Mouse (Mus musculus) common myeloid progenitor, adult 5-6 weeks (primary cell): ENCODE data around the gene Pdcd1lg2. TPM values are rescaled to one million over a fixed set of nuclear protein-coding genes. Genes with fewer than 3 reads are reported as not detected.
"Not testable (repeated sequence)": the region's sequence is repeated elsewhere in the genome, so short reads cannot be mapped to it uniquely, and the experiment has no call there.

Experiments used
- ATAC-seq: replicated peaks from 2 replicates; pipeline ENCODE4 v1.8.0; 2016; ENCODE audit warnings: low read depth, mild to moderate bottlenecking, moderate TSS enrichment, inconsistent platforms; ENCODE audit not compliant: poor library complexity, severe bottlenecking
- total RNA-seq: library from RNA; stranded (forward); fragments of 200-1000, 187-1606 nt; gene quantifications from 2 replicates; pipeline ENCODE4 v1.2.3, GENCODE M21; 2017

Gene Pdcd1lg2
- total RNA-seq, 1 experiment from 2014 or later: 0.27 TPM

- ATAC-seq: no peak
Measured at GRCm38 (mm10) chr19:29379839-29380603, 30.7 kb upstream of the Pdcd1lg2 start.

- ATAC-seq: 0 out of 2 replicates have a peak, but pooled peaks have one; percentile 11
Measured at GRCm38 (mm10) chr19:29383368-29383767, 27.4 kb upstream of the Pdcd1lg2 start.

GRCm38 (mm10) chr19:29384412-29384811, 26.3 kb upstream of the Pdcd1lg2 start:
- no peak for ATAC-seq

GRCm38 (mm10) chr19:29384994-29385393, 25.7 kb upstream of the Pdcd1lg2 start:
- peak; percentile 65 for ATAC-seq

GRCm38 (mm10) chr19:29385822-29386221, 24.9 kb upstream of the Pdcd1lg2 start:
- ATAC-seq: no peak

- ATAC-seq: no peak
Measured at GRCm38 (mm10) chr19:29388818-29389217, 21.9 kb upstream of the Pdcd1lg2 start.

- no peak for ATAC-seq
Measured at GRCm38 (mm10) chr19:29390483-29390882, 20.2 kb upstream of the Pdcd1lg2 start.

- ATAC-seq: no peak
Measured at GRCm38 (mm10) chr19:29391279-29391678, 19.4 kb upstream of the Pdcd1lg2 start.

- no peak for ATAC-seq
Measured at GRCm38 (mm10) chr19:29393333-29393732, 17.4 kb upstream of the Pdcd1lg2 start.

- ATAC-seq: no peak
Measured at GRCm38 (mm10) chr19:29394721-29395120, 16.0 kb upstream of the Pdcd1lg2 start.

GRCm38 (mm10) chr19:29396353-29396752, 14.4 kb upstream of the Pdcd1lg2 start:
- ATAC-seq: no peak

- no peak for ATAC-seq
Measured at GRCm38 (mm10) chr19:29399786-29400185, 10.9 kb upstream of the Pdcd1lg2 start.

GRCm38 (mm10) chr19:29400466-29400865, 10.3 kb upstream of the Pdcd1lg2 start:
- peak; percentile 73; the same call in 1 of the 2 replicates for ATAC-seq

GRCm38 (mm10) chr19:29402621-29403020, 8.1 kb upstream of the Pdcd1lg2 start:
- no peak for ATAC-seq

GRCm38 (mm10) chr19:29403251-29403650, 7.5 kb upstream of the Pdcd1lg2 start:
- ATAC-seq: no peak

- no peak for ATAC-seq
Measured at GRCm38 (mm10) chr19:29405388-29405787, 5.3 kb upstream of the Pdcd1lg2 start.

- ATAC-seq: no peak
Measured at GRCm38 (mm10) chr19:29406042-29407017, 4.4 kb upstream of the Pdcd1lg2 start.

GRCm38 (mm10) chr19:29412476-29413420, 2.0 kb downstream of the Pdcd1lg2 start:
- no peak for ATAC-seq

GRCm38 (mm10) chr19:29414513-29414912, 3.8 kb downstream of the Pdcd1lg2 start:
- no peak for ATAC-seq

- ATAC-seq: not testable (repeated sequence)
Measured at GRCm38 (mm10) chr19:29414917-29415316, 4.2 kb downstream of the Pdcd1lg2 start.
